Mouse (Mus musculus) lung, postnatal 0 days (tissue): ENCODE results near the gene Gm49450. TPM values are rescaled to one million over a fixed set of nuclear protein-coding genes. Genes with fewer than 3 reads are reported as not detected.

Experiments
- ATAC-seq: fragments of 200-750 bp; cut with Nextera tagmentation; 2 replicates; pipeline ENCODE4 v1.8.0; 2017; ENCODE audit warnings: moderate library complexity
- DNase-seq: peaks from one replicate; pipeline ENCODE4 v3.0.0-alpha.2; 2016; ENCODE audit warnings: low spot score
- H3K27ac ChIP-seq: fragments of 300-500 bp; sonication (generic); 2 replicates; pipeline ENCODE4 v1.5.1; 2014; ENCODE audit warnings: antibody characterized with exemption, mild to moderate bottlenecking, low read length, mixed read lengths
- H3K27me3 ChIP-seq: fragments of 300-500 bp; sonication (generic); replicated peaks from 2 replicates; pipeline ENCODE4 v1.6.1; 2014; ENCODE audit warnings: low read length, mixed read lengths; ENCODE audit not compliant: insufficient read depth
- H3K36me3 ChIP-seq: fragments of 300-500 bp; sonication (generic); 2 replicates; pipeline ENCODE4 v1.6.1; 2014; ENCODE audit warnings: low read length, mixed read lengths; ENCODE audit not compliant: insufficient read depth
- H3K4me1 ChIP-seq: fragments of 300-500 bp; sonication (generic); 2 replicates; pipeline ENCODE4 v1.6.1; 2014; ENCODE audit warnings: antibody characterized with exemption, low read depth, low read length, mixed read lengths; ENCODE audit not compliant: insufficient read depth
- H3K4me2 ChIP-seq: fragments of 300-500 bp; sonication (generic); replicated peaks from 2 replicates; pipeline ENCODE4 v1.6.1; 2014; ENCODE audit warnings: low read depth, mild to moderate bottlenecking, low read length, moderate library complexity, mixed read lengths
- H3K4me3 ChIP-seq: fragments of 300-500 bp; sonication (generic); 2 replicates; pipeline ENCODE4 v1.5.1; 2014; ENCODE audit warnings: low read depth, low read length
- H3K9ac ChIP-seq: fragments of 300-500 bp; sonication (generic); replicated peaks from 2 replicates; pipeline ENCODE4 v1.6.1; 2014; ENCODE audit warnings: low read depth, mild to moderate bottlenecking
- H3K9me3 ChIP-seq: fragments of 300-500 bp; sonication (generic); 2 replicates; pipeline ENCODE4 v1.6.1; 2016; ENCODE audit warnings: low read length, mixed read lengths
- CTCF ChIP-seq: IDR thresholded peaks from 2 replicates; pipeline ENCODE4 v1.5.1; 2016; ENCODE audit warnings: antibody characterized with exemption, mild to moderate bottlenecking
- EP300 ChIP-seq: IDR thresholded peaks from 2 replicates; pipeline ENCODE4 v1.6.1; 2016; ENCODE audit warnings: antibody characterized with exemption, mild to moderate bottlenecking, control low read depth
- WGBS: fragments of 180-500 bp; shearing (Covaris S2); extraction: QIAGEN DNeasy Blood & Tissue Kit; methylation state at CpG from one replicate; pipeline ENCODE4 v1.1.7; 2014; 5-methylcytosine and 5-hydroxymethylcytosine counted together
- polyA plus RNA-seq: library from polyadenylated mRNA; unstranded; fragments of >200 nt; fragmentation: Nextera tagmentation; extraction: Ambion mirVana; gene quantifications from 2 replicates; pipeline ENCODE4 v1.2.1, GENCODE M21; 2015

Gm49450 gene
- polyA plus RNA-seq, 1 experiment from 2014 or later = not detected

GRCm38 (mm10) chr15:98949607-98949892 lies 3.8 kb downstream of the Gm49450 start:
- no peak overlapping the region for H3K4me2 ChIP-seq
- no peaks in the 10 kb centered on the region for H3K4me1 ChIP-seq
- H3K36me3 ChIP-seq = peaks cover 4% of the 10 kb centered on the region; the same call in 1 of the 2 replicates
- ATAC-seq = no peak
- TF ChIP-seq EP300 = no peak
- TF ChIP-seq CTCF = no peak
- no peak for DNase-seq
- H3K9me3 ChIP-seq = no peaks in the 10 kb centered on the region
- H3K4me3 ChIP-seq = no peak overlapping the region
- 72% methylated on average over 3 of the region's 3 CpGs for WGBS
- H3K9ac ChIP-seq = no peak overlapping the region
- no peaks in the 10 kb centered on the region for H3K27me3 ChIP-seq
- no peak overlapping the region for H3K27ac ChIP-seq

- TF ChIP-seq EP300 (no peak), CTCF (no peak; the same call in 1 of the 2 replicates)
- ATAC-seq (no peak), DNase-seq (no peak)
- H3K4me3 ChIP-seq = no peak overlapping the region
- H3K9me3 ChIP-seq = no peaks in the 10 kb centered on the region
- no peaks in the 10 kb centered on the region for H3K27me3 ChIP-seq
- H3K27ac ChIP-seq = no peak overlapping the region
- peaks cover 4% of the 10 kb centered on the region; the same call in 1 of the 2 replicates for H3K36me3 ChIP-seq
- no peaks in the 10 kb centered on the region for H3K4me1 ChIP-seq
- 75% methylated on average over 6 of the region's 6 CpGs for WGBS
- H3K9ac ChIP-seq = no peak overlapping the region
- no peak overlapping the region for H3K4me2 ChIP-seq
Measured at GRCm38 (mm10) chr15:98948857-98949606, 4.3 kb downstream of the Gm49450 start.

- H3K9me3 ChIP-seq = no peaks in the 10 kb centered on the region
- H3K27ac ChIP-seq = no peak overlapping the region
- no peaks in the 10 kb centered on the region for H3K27me3 ChIP-seq
- no peak overlapping the region for H3K4me2 ChIP-seq
- no peak overlapping the region for H3K9ac ChIP-seq
- ATAC-seq (no peak), DNase-seq (no peak)
- TF ChIP-seq CTCF (no peak), EP300 (no peak)
- H3K4me3 ChIP-seq = no peak overlapping the region
- peaks cover 4% of the 10 kb centered on the region; the same call in 1 of the 2 replicates for H3K36me3 ChIP-seq
- no peaks in the 10 kb centered on the region for H3K4me1 ChIP-seq
Measured at GRCm38 (mm10) chr15:98948382-98948781, 5.0 kb downstream of the Gm49450 start.

GRCm38 (mm10) chr15:98947884-98948283 lies 5.5 kb downstream of the Gm49450 start:
- TF ChIP-seq EP300 = no peak
- TF ChIP-seq CTCF = no peak

GRCm38 (mm10) chr15:98943133-98943532 lies 10.2 kb downstream of the Gm49450 start:
- DNase-seq = no peak
- Histone ChIP-seq H3K4me2 (no peak overlapping the region), H3K9me3 (no peaks in the 10 kb centered on the region), H3K4me3 (no peak overlapping the region), H3K4me1 (no peaks in the 10 kb centered on the region), H3K27me3 (no peaks in the 10 kb centered on the region), H3K27ac (no peak overlapping the region), H3K9ac (no peak overlapping the region), H3K36me3 (no peaks in the 10 kb centered on the region)
- no peak for TF ChIP-seq EP300
- WGBS = 58% methylated on average over 4 of the region's 4 CpGs
- no peak for ATAC-seq

More at GRCm38 (mm10) chr15:98947884-98948283, 5.5 kb downstream of the Gm49450 start:
- Histone ChIP-seq H3K9me3 (no peaks in the 10 kb centered on the region), H3K4me2 (no peak overlapping the region), H3K4me1 (no peaks in the 10 kb centered on the region), H3K9ac (no peak overlapping the region), H3K36me3 (peaks cover 4% of the 10 kb centered on the region; the same call in 1 of the 2 replicates), H3K4me3 (no peak overlapping the region), H3K27me3 (no peaks in the 10 kb centered on the region), H3K27ac (no peak overlapping the region)
- 44% methylated on average over 3 of the region's 3 CpGs for WGBS
- ATAC-seq = no peak
- no peak for DNase-seq

- Histone ChIP-seq H3K4me1 (no peaks in the 10 kb centered on the region), H3K9me3 (no peaks in the 10 kb centered on the region), H3K9ac (no peak overlapping the region), H3K36me3 (no peaks in the 10 kb centered on the region), H3K4me2 (no peak overlapping the region), H3K4me3 (no peak overlapping the region), H3K27me3 (no peaks in the 10 kb centered on the region), H3K27ac (no peak overlapping the region)
- no peak for DNase-seq
- TF ChIP-seq EP300 (no peak), CTCF (no peak)
- 72% methylated on average over 4 of the region's 4 CpGs for WGBS
- ATAC-seq = no peak
Measured at GRCm38 (mm10) chr15:98942081-98942480, 11.3 kb downstream of the Gm49450 start.

- Histone ChIP-seq H3K4me1 (no peaks in the 10 kb centered on the region), H3K36me3 (no peaks in the 10 kb centered on the region), H3K4me3 (no peak overlapping the region), H3K9ac (no peak overlapping the region), H3K27me3 (no peaks in the 10 kb centered on the region), H3K4me2 (no peak overlapping the region), H3K9me3 (no peaks in the 10 kb centered on the region), H3K27ac (no peak overlapping the region)
- WGBS = 58% methylated on average over 2 of the region's 2 CpGs
- TF ChIP-seq CTCF (no peak), EP300 (no peak)
- ATAC-seq = peak; percentile 37; the same call in 1 of the 2 replicates
- DNase-seq = peak; percentile 34
Measured at GRCm38 (mm10) chr15:98941539-98941938, 11.8 kb downstream of the Gm49450 start.
